Mouse (Mus musculus): ENCODE data around the gene Cacna2d3. TPM values are rescaled to one million over a fixed set of nuclear protein-coding genes. Genes with fewer than 3 reads are reported as not detected.

Cacna2d3 gene
- polyA plus RNA-seq, 1 experiment from 2014 or later: 0.99 TPM

GRCm38 (mm10) chr14:29191426-29191825, 530.2 kb downstream of the Cacna2d3 start:
- no peak for TF ChIP-seq CTCF (IDR thresholded peaks at IDR 0.05; ENCODE audit: low read depth)
- WGBS: 91% methylated on average over 3 of the region's 3 CpGs

GRCm38 (mm10) chr14:29183730-29184129, 537.9 kb downstream of the Cacna2d3 start:
- Histone ChIP-seq H3K9ac (ENCODE audit: low read depth, low read length) (no peak overlapping the region), H3K4me3 (ENCODE audit: low read depth, low read length) (no peak overlapping the region), H3K4me1 (replicated peaks; ENCODE audit: control insufficient read depth, insufficient read depth, low read length) (no peaks in the 10 kb centered on the region), H3K27me3 (replicated peaks; ENCODE audit: control insufficient read depth, insufficient read depth, low read length) (no peaks in the 10 kb centered on the region), H3K36me3 (ENCODE audit: control insufficient read depth, insufficient read depth) (no peaks in the 10 kb centered on the region), H3K4me2 (replicated peaks; ENCODE audit: low read depth) (no peak overlapping the region), H3K9me3 (ENCODE audit: control insufficient read depth) (no peaks in the 10 kb centered on the region), H3K27ac (ENCODE audit: low read depth, low read length) (no peak overlapping the region)
- TF ChIP-seq CTCF (IDR thresholded peaks at IDR 0.05; ENCODE audit: low read depth): no peak
- ATAC-seq: no peak
- WGBS: 78% methylated on average over 5 of the region's 5 CpGs

More at GRCm38 (mm10) chr14:29191426-29191825, 530.2 kb downstream of the Cacna2d3 start:
- no peak overlapping the region for H3K4me3 ChIP-seq (ENCODE audit: low read depth, low read length)
- H3K36me3 ChIP-seq (ENCODE audit: control insufficient read depth, insufficient read depth): no peaks in the 10 kb centered on the region
- no peak overlapping the region for H3K4me2 ChIP-seq (replicated peaks; ENCODE audit: low read depth)
- no peaks in the 10 kb centered on the region for H3K27me3 ChIP-seq (replicated peaks; ENCODE audit: control insufficient read depth, insufficient read depth, low read length)
- H3K9me3 ChIP-seq (ENCODE audit: control insufficient read depth): no peaks in the 10 kb centered on the region
- no peak overlapping the region for H3K9ac ChIP-seq (ENCODE audit: low read depth, low read length)
- no peak for ATAC-seq
- H3K27ac ChIP-seq (ENCODE audit: low read depth, low read length): no peak overlapping the region
- H3K4me1 ChIP-seq (replicated peaks; ENCODE audit: control insufficient read depth, insufficient read depth, low read length): no peaks in the 10 kb centered on the region

- no peaks in the 10 kb centered on the region for H3K27me3 ChIP-seq (replicated peaks; ENCODE audit: control insufficient read depth, insufficient read depth, low read length)
- no peak for ATAC-seq
- no peaks in the 10 kb centered on the region for H3K9me3 ChIP-seq (ENCODE audit: control insufficient read depth)
Measured at GRCm38 (mm10) chr14:29179397-29179888, 542.2 kb downstream of the Cacna2d3 start.

GRCm38 (mm10) chr14:29178695-29179396, 542.8 kb downstream of the Cacna2d3 start:
- H3K27me3 ChIP-seq (replicated peaks; ENCODE audit: control insufficient read depth, insufficient read depth, low read length): no peaks in the 10 kb centered on the region
- no peak overlapping the region for H3K27ac ChIP-seq (ENCODE audit: low read depth, low read length)
- no peak overlapping the region for H3K4me3 ChIP-seq (ENCODE audit: low read depth, low read length)
- no peaks in the 10 kb centered on the region for H3K36me3 ChIP-seq (ENCODE audit: control insufficient read depth, insufficient read depth)
- H3K9ac ChIP-seq (ENCODE audit: low read depth, low read length): no peak overlapping the region
- 37% methylated on average over 15 of the region's 15 CpGs for WGBS
- ATAC-seq: no peak
- no peak for TF ChIP-seq CTCF (IDR thresholded peaks at IDR 0.05; ENCODE audit: low read depth)
- H3K4me2 ChIP-seq (replicated peaks; ENCODE audit: low read depth): no peak overlapping the region
- no peaks in the 10 kb centered on the region for H3K4me1 ChIP-seq (replicated peaks; ENCODE audit: control insufficient read depth, insufficient read depth, low read length)
- H3K9me3 ChIP-seq (ENCODE audit: control insufficient read depth): no peaks in the 10 kb centered on the region

More at GRCm38 (mm10) chr14:29179397-29179888, 542.2 kb downstream of the Cacna2d3 start:
- 71% methylated on average over 11 of the region's 11 CpGs for WGBS
- Histone ChIP-seq H3K9ac (ENCODE audit: low read depth, low read length) (no peak overlapping the region), H3K36me3 (ENCODE audit: control insufficient read depth, insufficient read depth) (no peaks in the 10 kb centered on the region), H3K27ac (ENCODE audit: low read depth, low read length) (no peak overlapping the region), H3K4me1 (replicated peaks; ENCODE audit: control insufficient read depth, insufficient read depth, low read length) (no peaks in the 10 kb centered on the region), H3K4me3 (ENCODE audit: low read depth, low read length) (no peak overlapping the region), H3K4me2 (replicated peaks; ENCODE audit: low read depth) (no peak overlapping the region)
- no peak for TF ChIP-seq CTCF (IDR thresholded peaks at IDR 0.05; ENCODE audit: low read depth)

- no peak for TF ChIP-seq CTCF (IDR thresholded peaks at IDR 0.05; ENCODE audit: low read depth)
Measured at GRCm38 (mm10) chr14:29174762-29175161, 546.9 kb downstream of the Cacna2d3 start.

GRCm38 (mm10) chr14:29172207-29172606, 549.5 kb downstream of the Cacna2d3 start:
- Histone ChIP-seq H3K9ac (ENCODE audit: low read depth, low read length) (no peak overlapping the region), H3K4me3 (ENCODE audit: low read depth, low read length) (no peak overlapping the region), H3K27me3 (replicated peaks; ENCODE audit: control insufficient read depth, insufficient read depth, low read length) (no peaks in the 10 kb centered on the region), H3K4me1 (replicated peaks; ENCODE audit: control insufficient read depth, insufficient read depth, low read length) (no peaks in the 10 kb centered on the region), H3K36me3 (ENCODE audit: control insufficient read depth, insufficient read depth) (no peaks in the 10 kb centered on the region), H3K27ac (ENCODE audit: low read depth, low read length) (no peak overlapping the region), H3K9me3 (ENCODE audit: control insufficient read depth) (no peaks in the 10 kb centered on the region), H3K4me2 (replicated peaks; ENCODE audit: low read depth) (no peak overlapping the region)
- no peak for ATAC-seq
- 74% methylated on average over 2 of the region's 2 CpGs for WGBS
- TF ChIP-seq CTCF (IDR thresholded peaks at IDR 0.05; ENCODE audit: low read depth): no peak

More at GRCm38 (mm10) chr14:29174762-29175161, 546.9 kb downstream of the Cacna2d3 start:
- H3K9me3 ChIP-seq (ENCODE audit: control insufficient read depth): no peaks in the 10 kb centered on the region
- no peak overlapping the region for H3K4me2 ChIP-seq (replicated peaks; ENCODE audit: low read depth)
- H3K9ac ChIP-seq (ENCODE audit: low read depth, low read length): no peak overlapping the region
- no peak overlapping the region for H3K27ac ChIP-seq (ENCODE audit: low read depth, low read length)
- 80% methylated on average over 3 of the region's 3 CpGs for WGBS
- no peaks in the 10 kb centered on the region for H3K36me3 ChIP-seq (ENCODE audit: control insufficient read depth, insufficient read depth)
- H3K4me3 ChIP-seq (ENCODE audit: low read depth, low read length): no peak overlapping the region
- no peaks in the 10 kb centered on the region for H3K27me3 ChIP-seq (replicated peaks; ENCODE audit: control insufficient read depth, insufficient read depth, low read length)
- no peak for ATAC-seq
- no peaks in the 10 kb centered on the region for H3K4me1 ChIP-seq (replicated peaks; ENCODE audit: control insufficient read depth, insufficient read depth, low read length)
